Mouse (Mus musculus) mouse trophoblast stem cell (cell line): ENCODE results near the gene Capzb.

Experiments used
- in situ Hi-C, 2 experiments: fragments of 300-500 bp; cut with MseI, MboI; formaldehyde crosslinking; loops; 2 replicates in 1 of 2; 3 replicates in 1 of 2; pipeline ENCODE4 v1.15.1; 2025

The Capzb gene

DNA sequence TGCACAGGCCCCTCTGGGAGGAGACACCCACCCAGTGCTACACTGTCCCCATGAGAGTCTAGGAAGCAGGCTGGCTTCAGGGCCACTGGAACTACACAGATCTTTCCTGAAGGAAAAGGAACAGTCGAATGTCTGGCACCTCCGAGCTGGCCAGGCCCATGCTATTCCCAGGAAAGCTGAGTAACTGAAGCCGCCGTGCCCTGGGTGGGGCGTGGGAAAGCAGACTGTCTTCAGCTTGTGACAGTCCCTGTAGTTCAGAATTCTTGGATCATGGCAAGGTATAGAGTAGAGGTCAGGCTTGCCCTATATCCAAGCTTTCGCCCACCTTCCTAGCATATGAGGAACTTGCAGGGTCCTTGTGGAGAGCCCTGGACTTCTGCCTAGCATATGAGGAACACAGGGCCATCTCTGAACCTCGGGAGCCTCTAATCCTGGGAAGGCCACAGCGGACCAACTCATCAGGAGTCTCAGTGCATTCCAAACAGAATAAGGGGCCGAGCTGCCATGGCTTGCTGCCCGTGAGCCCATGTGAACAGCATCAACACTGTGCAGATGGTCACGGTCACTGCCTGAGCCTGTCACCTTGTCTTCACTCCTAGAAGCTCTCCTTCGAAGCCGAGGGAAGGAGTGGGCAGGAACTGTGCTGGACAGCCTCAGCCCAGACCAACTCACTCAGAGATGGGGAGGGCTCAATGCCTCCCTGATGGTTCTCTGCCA is 73.2 kb downstream of the Capzb start:
- in situ Hi-C loops: no loop called here

DNA sequence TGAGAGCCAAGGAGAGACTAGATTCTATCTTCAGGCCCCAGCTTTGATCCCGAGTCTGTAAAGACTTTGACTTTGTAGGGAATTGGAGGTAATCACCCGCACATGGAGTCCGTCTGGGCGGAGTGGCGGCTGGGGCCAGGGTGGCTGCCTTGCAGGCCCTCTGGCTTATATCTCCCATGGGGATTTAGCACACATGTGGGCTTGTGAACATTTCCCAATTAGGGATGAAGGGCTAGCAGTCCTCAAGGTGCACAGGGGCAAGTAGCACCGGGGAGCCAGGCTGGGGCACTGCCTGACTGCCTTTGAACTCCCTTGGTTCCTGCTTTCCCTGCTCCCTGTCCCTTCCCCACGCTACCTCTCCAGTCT is 73.8 kb downstream of the Capzb start:
- in situ Hi-C loops: no loop called here

DNA sequence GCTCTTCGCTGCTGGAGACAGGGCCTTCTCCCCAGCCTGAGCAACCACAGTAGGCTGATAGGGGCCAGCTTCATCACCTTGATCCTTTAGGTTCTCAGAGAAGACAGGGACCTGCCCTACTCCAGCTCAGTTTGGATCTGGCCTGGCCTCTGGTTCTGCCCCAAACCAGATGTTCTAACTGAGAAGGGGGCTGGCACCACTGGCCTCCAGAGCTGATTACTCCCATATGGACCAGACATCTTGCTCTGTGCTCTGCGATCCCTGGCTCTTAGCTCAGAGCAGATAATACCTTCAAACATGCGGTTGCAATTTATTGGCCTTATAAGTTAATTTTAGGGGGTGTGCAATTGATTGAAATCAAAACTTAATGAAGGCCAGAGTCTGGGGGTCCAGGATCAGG is 74.6 kb downstream of the Capzb start:
- in situ Hi-C loops: no loop called here

DNA sequence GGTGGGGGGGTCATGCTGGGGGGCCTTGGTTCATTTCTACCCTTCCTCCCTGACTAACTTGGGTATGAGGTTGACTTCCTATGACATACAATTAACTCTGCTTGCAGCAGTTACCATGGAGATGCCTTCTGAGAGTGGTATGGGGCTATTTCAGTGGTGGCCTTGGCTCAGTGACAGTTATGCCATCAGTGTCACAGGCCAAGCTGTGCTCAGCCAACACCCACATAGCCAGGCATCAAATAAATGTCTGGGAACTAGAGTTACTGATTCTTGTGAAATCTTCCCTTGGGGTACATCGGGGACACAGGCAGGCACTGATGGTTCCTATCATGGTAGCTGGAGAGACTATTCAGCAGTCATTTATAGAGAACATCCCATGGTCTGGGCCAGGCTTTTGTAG is 75.5 kb downstream of the Capzb start:
- in situ Hi-C loops: no loop called here

DNA sequence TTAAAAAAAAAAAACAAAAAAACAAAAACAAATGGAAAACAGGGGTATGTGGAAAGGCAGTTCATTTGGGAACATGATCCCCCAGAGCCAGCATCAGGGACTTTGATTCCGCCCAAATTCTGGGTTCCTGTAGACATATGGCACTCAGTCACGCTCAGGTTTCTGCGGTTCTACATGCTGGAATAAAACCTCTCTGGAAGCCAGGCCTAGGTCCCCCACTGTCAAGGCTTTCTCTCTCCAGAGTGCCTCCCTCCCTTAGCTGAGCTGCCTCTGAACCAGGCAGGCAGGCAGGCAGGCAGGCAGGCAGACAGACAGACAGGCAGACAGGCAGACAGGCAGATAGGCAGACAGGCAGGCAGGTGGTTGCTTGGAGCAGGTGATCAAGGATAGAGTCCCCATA is 77.5 kb downstream of the Capzb start:
- in situ Hi-C loops: no loop called here

DNA sequence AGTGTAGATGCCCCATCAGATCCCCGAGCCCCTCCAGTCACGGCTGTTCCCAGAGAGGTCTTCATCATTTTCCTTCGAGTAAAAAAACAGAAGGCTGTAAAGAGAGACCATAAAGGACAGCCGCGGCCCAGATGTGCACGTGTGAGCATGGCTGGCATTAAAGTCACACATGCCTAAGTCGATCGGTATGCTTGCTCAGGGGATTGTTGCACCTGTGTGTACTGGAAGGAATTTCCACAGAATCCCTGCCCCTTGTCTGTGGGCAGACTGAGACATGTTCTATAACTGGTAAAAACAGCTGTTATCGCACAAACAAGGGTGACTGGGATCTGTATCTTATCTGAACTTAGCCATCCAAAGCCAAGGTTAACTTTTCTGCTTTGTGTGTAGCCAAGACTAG is 78.9 kb downstream of the Capzb start:
- in situ Hi-C loops: no loop called here

DNA sequence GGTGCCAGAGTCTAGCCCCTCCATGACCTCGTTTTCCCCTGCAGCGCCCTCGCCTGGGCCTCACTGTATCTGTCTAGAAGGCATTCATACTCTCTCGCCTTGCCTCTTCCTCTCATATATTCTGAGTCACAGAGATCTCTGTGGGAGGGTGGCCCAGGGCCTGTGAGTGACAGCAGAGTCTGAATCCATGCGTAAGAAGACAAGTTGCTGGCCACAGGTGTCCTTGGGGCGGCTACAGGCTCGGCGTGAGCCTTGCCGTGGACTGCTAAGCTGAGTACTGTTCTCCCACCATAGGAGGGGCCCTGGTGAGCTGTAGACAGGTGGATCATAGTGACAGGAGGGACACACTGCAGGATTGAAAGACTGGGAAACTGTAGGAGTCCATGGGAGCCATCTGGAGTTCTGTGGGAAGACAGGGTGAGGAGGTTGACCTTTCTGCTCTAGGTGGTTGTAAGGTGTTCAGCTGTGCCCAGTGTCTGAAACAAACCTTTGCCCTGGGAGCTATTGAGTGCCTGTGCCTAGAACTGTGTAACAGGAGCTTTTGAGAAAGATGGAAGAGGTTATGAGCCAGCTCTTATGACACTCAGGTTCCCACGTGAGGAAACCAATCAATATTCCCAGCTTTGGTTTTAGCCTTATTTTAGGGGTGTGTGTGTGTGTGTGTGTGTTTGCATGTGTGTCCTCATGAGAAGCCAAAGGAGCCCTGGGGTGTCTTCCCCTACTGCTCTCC is 80.4 kb downstream of the Capzb start:
- in situ Hi-C loops: no loop called here

DNA sequence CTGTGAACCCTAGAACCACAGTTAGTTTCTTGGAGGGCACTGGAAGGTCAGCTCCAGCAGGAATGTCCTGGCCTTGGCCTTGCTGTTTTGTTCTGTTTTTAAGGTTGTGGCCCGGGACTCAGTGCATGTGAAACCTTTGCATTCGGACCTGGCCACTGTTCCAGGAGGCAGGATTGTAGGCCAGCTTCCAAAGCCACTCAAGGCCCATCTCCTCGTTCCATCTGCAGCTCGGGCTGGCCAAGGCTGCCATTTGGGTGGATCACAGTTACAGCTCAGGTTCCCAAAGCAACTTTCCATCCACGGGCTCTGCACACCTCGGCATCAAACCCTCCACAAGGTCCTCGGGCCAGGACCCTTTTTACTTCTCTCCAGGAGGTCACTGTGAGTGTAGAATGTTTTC is 81.9 kb downstream of the Capzb start:
- in situ Hi-C loops: no loop called here

DNA sequence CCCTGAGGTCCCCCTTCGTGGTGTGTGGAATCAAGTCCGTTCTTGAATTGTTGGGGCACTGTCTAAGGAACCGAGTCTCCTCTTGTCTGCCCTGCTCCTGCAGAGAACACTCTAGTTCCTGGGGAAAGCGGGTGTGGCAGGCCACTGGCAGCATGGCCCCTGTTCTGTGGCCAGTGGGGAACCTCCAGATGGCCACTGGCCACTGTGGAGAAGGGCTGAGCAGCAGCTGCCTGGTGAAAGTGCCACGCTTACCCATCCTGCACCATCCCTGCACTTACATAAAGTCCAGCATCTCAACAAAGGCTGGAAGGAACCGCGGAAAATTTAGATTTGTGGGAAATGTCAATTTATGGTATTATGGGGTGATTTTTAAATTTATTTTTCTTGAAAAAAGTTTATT is 83.7 kb downstream of the Capzb start:
- in situ Hi-C loops: no loop called here

DNA sequence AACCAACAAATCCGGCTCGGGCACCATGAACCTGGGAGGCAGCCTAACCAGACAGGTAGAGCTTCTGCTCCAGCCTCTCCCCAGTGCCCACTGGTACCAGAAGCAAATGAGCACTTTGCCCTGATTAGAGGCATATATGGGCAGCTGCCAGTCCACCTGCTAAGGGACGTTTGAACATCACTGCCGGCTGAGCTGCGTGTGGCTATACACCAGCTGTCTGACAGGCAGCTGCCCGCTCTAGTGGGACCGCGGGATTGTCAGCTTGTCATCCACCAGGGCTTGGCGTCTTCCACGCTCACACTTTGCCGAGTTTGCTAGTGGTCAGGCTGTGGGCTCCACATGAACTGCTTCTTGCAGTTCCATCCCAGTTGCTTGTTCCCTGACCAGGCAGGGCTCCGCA is 87.8 kb downstream of the Capzb start:
- in situ Hi-C loops: no loop called here

DNA sequence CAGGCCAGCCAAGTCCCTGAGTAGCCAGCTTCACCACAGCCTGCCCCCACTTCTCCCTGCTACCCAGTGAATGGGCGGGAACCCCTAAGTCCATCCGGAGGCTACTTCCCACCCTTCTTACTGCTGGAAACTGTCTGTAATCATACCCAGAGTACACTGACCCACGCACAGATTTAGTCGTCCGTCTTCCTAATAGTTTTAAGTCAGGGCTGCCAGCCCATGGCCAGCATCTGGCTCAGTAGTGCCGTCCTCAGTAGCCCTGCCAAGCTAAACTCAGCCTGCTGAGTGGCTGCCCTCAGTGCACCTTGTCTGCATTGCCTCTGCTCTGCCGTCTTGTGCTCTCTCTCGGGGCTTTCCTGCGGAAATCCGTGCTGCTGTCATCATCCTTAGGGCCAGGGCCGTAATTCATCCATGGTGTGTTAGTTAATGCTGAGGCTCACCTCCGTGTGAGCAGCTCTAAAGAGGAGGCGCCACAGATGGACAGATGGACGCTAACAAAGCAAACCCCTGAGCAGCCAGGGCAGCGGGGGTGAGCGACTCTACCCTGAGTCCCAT is 89.2 kb downstream of the Capzb start:
- in situ Hi-C loops: no loop called here

DNA sequence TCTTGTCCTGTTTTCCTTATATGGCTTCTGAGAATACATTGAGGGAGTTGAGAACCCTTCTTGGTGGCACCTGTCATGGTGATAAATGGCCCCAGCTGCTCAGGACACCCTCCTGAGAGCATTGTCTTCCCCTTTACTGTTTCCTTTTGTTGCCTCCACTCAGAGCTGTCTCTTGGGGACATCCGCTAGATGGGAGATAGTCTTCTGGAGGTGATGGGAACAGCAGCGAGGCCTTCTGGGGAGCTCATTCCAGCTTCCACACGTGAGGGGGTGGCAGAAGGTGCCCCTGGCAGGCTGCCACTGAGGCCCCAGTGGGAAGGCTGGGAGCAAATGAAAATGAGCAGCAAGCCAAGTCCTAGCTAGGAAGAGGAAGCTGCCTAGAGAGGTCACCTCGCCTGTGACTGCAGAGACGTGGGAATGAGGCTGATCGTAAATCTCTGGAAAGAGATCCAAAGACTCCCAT is 90.3 kb downstream of the Capzb start:
- in situ Hi-C loops: no loop called here

DNA sequence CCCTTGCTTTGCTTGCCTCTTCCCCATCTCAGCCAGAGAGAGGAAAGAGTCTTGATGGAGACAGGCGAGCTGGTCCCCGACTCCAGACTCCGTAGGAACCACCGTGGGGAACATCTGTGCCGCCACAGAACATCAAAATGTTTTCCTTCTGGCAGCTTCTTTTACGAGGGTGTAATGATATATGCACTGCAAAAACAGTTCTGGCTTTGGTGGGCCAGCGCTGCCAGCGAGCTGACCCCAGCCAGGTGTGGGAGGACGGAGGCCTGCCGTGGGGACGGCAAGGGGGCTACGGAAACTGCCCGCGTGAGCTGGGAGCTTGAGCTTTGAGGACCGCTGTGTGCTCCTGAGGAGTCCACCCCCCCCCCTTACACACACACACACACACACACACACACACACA is 92.2 kb downstream of the Capzb start:
- in situ Hi-C loops: no loop called here

DNA sequence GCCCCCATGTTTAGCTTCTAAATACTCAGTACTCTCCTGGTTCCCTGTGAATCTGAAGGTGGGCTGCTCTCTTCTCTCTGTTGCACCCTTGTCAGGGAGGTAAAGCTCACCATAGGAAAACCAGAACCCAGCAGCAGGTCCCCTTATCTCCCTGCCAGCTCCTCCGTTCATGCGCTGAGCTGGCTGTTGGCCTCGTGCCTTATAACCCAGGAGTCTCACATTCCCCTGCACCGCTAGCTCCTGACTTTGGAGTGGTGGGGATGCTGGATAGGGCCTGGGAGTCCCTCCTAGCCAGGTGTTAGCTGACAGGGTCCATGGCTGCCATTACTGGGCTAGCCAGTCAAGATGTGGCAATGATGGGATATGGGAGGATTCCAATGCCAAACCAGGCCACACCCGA is 93.5 kb downstream of the Capzb start:
- in situ Hi-C loops: no loop called here

DNA sequence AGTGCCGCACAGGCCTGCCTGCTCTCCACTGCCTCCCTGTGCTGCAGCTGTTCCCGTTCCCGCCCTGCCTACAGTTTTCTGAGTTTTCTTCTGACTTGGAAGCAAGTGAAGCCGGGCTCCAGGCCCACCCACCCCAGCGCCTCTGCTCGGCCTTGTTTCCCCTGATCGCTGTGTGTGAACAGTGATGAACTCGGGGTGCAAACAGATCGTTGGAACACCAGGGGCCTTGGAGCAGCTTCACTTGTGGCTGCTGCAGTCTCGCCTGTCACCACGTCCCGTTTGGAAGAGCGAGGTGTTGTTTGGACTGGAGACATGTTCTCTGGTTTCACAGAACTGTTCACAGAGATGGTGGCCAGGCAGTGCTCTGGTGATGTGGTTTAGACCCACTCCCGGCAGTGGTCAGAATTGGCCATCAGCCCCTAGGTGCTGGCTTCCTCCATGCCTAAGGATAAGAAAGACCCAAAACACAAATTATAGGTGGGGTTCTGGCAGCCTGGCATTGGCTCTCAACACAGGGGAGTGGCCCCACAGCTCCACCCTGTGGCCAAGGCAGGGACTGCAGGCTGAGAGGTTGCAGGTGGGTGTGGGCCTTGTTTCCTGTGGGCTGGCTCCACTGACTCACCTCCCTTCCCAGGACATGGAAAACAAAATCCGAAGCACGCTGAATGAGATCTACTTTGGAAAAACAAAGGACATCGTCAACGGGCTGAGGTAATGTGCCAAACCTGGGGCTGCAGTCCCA is 94.6 kb downstream of the Capzb start:
- in situ Hi-C loops: no loop called here

DNA sequence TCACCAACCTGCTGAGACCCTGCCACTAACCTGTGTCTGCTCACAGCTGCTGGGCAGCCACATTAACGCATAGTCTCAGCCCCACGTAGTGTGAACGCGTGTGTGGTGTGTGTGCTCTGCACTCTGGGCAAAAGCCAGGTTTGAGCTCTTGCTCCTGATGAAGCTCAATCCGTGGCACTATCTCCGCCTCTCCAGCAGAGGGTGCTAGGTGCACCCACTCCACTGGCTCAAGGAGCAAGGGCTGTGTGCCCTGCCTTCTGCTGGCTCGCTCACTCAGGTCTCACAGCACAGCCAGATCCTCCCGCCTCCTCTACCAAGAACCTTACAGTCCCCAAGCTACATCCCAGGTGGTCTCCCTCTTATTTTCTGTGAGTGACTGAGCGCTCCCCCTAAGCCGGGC is 96.3 kb downstream of the Capzb start:
- in situ Hi-C loops: no loop called here

DNA sequence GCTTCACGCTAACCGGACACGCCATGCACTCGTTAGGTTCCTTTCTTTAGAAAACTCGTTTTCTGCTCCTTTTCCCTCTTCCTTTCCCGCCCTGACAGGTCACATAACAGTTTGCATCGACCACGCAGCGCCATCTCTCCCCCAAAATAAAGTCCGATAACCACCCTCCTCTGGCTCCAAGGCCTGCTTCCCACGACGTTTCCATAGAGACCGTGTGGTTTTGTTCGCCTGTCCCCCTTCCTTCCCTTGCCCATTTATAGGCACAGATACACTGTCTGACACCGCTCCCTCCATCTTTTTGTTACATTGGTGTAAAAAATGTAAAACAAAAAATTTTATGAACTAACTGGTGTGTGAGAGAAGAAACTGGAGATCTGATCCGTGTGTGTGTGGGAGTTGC is 98.4 kb downstream of the Capzb start:
- in situ Hi-C loops: no loop called here

DNA sequence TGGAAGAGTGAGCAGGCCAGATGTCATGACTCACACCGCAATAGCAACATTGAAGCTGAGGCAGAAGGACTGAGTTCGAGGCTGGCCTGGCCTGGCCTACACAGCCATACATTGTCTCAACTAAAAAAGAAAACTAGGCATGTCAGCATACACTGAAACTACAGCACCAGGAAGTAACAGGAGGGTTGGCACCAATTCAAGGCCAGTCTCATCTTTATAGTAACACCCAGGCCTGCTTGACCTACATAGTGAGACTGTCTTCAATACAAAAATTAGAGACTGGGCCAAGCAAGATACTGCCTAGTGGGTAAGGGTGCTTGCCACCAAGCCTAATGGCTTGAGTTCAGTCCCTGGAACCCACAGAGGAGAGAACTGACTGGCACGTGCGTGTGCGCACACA is 99.3 kb downstream of the Capzb start:
- in situ Hi-C loops: no loop called here

DNA sequence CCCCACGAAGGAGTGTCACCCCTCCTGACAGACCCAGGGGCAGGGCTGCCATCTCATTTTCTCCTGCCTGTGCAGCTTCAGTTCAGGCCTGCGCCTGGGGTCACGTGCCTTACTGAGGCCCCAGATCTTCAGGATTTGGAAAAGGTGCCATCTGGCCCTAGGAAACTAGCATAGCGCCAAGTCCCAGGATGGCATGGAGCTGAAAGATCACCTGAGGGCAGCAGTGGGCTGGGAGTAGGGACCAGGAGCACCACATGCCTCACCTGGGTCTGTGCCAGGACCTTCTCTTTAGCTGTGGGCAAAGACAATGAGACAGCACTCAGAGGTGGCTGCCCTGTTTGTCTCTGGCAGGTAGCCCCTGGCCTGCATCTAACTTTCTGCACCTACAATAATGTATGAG is 104.9 kb downstream of the Capzb start:
- in situ Hi-C loops: no loop called here

DNA sequence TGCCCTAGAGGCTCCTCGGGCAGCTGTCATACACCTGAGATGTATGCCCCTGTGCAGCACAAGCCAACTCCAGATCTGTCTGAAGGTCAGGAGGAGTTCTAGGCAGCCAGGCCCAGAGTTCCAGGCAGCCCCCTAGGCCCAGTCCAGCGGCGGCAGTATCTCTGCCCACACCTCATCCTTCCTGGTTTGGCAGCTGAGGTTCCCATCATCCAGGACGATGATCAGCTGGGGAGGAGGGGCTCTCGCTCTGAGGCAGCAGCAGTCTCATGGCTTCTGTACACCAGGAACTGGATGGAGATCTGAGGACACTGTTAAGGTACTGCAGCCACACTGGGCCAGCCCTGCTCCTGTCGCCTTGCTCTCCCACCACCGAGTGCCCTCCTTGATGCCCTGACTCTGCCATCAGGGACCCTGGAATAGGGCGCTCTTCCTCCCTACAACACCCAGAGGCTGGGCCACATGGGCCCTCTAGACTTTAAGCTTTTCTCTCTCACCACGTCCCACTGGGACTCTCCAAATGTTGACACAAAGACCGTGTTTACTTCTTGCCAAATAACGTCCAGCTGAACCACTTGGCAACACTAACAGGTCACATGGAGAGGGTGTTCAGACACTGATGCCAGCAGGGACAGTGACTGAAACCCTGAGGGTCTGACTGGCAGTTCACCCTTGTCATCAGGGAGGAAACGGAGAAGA is 106.1 kb downstream of the Capzb start:
- in situ Hi-C loops: no loop called here

DNA sequence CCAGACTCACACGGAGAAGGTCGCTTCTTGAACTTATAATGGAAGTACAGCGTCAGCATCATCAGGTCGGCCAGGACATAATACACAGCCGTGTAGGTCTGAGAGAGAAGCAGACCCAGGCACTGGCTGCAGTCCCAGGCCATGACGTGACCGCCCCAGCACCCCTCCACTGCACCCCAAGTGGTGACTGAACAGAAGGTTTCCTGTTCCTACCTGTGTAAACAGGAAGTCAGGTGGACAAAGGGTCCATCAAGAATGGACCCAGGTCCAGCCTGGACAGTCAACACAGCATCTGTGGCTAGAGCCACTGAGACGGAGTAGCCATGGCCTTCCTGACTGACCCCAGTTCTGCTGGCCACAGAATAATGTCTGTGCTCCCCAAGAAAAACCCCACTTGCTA is 109.1 kb downstream of the Capzb start:
- in situ Hi-C loops: no loop called here

DNA sequence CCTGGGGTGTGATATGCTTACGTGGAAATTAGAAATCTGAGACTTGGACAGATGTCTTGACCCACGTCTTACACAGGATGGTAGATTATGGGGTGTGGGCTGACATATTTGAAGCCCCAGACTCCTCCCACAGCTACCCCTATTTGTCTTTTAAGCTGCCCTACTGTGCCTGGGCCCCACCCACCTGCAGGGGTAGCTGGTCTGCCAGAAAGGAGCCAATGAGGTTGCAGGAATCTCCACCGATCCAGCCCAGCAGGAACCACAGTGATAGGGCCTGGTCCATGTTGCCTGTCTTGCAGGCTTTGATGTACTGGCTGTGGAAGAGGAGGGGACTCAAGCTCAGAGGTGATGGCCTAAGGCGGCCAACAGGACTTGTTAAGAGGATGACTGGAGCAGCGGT is 109.5 kb downstream of the Capzb start:
- in situ Hi-C loops: no loop called here
